Comparison of ENCODE assay signal across 9 mouse cellular contexts in genomic region chr16:78931287-78932025, GRCm38 (mm10). TPM values are rescaled to one million over a fixed set of nuclear protein-coding genes. Genes with fewer than 3 reads are reported as not detected.
DNase-seq lines count a peak whose midpoint lies in the region; ATAC-seq and TF ChIP-seq lines count a peak whose summit lies in the region.
"Had no signal": no experiment of that assay in that cellular context is flagged by ENCODE, and none has a peak within 500 bp of the region (broad histone marks: within the 10 kb centered on the region; RNA-seq: fewer than 3 reads in every experiment).

No protein-coding gene starts in this region.

- H3K9ac ChIP-seq in heart, embryonic 14.5 days (ENCODE audit: low read length) = peak overlapping the region; percentile 45; the same call in 1 of the 2 replicates
- H3K9ac ChIP-seq in hindbrain, embryonic 14.5 days = peak overlapping the region; percentile 72
- peak overlapping the region; percentile 75 for H3K9ac ChIP-seq in midbrain, embryonic 15.5 days

- H3K4me2 ChIP-seq in heart, embryonic 14.5 days (ENCODE audit: low read length) = peak overlapping the region; percentile 90
- H3K4me2 ChIP-seq in hindbrain, embryonic 14.5 days (replicated peaks) = peak overlapping the region; percentile 98
- H3K4me2 ChIP-seq in midbrain, embryonic 15.5 days = peak overlapping the region; percentile 99

- no peak for TF ChIP-seq CTCF in cortical plate, adult 2 months (IDR thresholded peaks at IDR 0.05; ENCODE audit: extremely low read depth, insufficient read depth, low read length)

- intact Hi-C loops in heart, postnatal 10 days (cut with DNase I) = no loop called here

- H3K36me3 ChIP-seq in heart, embryonic 14.5 days (ENCODE audit: control insufficient read depth, insufficient read depth, low read length) = no peaks in the 10 kb centered on the region
- no peaks in the 10 kb centered on the region for H3K36me3 ChIP-seq in hindbrain, embryonic 14.5 days (replicated peaks; ENCODE audit: control insufficient read depth, insufficient read depth)
- H3K36me3 ChIP-seq in midbrain, embryonic 15.5 days (replicated peaks) = no peaks in the 10 kb centered on the region

- H3K4me1 ChIP-seq in heart, embryonic 14.5 days (ENCODE audit: control insufficient read depth in 2 of 2, insufficient read depth in 2 of 2, low read length in 2 of 2) = peaks cover 0 to 6% of the 10 kb centered on the region in 2 experiments; a peak in 2 of 4 replicates
- no peaks in the 10 kb centered on the region; the same call in 1 of the 2 replicates for H3K4me1 ChIP-seq in cortical plate, adult 2 months (ENCODE audit: control insufficient read depth, insufficient read depth, low read length)
- peaks cover 9% of the 10 kb centered on the region for H3K4me1 ChIP-seq in hindbrain, embryonic 14.5 days (replicated peaks; ENCODE audit: control insufficient read depth, insufficient read depth, low read length)
- H3K4me1 ChIP-seq in midbrain, embryonic 15.5 days = peaks cover 15% of the 10 kb centered on the region

- H3K27me3 ChIP-seq in heart, embryonic 14.5 days (ENCODE audit: control insufficient read depth, insufficient read depth, low read length) = no peaks in the 10 kb centered on the region; the same call in 1 of the 2 replicates
- no peaks in the 10 kb centered on the region for H3K27me3 ChIP-seq in hindbrain, embryonic 14.5 days (ENCODE audit: control insufficient read depth, insufficient read depth, low read length)
- no peaks in the 10 kb centered on the region for H3K27me3 ChIP-seq in midbrain, embryonic 15.5 days (replicated peaks)

- H3K4me3 ChIP-seq in heart, embryonic 14.5 days (ENCODE audit: control insufficient read depth in 1 of 2, insufficient read depth in 1 of 2, low read depth in 1 of 2, low read length in 2 of 2) = peak overlapping the region; percentile 42 to 47
- peak overlapping the region; percentile 18 for H3K4me3 ChIP-seq in cortical plate, adult 2 months (ENCODE audit: insufficient read depth, low read length)
- peak overlapping the region; percentile 53 for H3K4me3 ChIP-seq in hindbrain, embryonic 14.5 days (replicated peaks; ENCODE audit: low read length)
- H3K4me3 ChIP-seq in midbrain, embryonic 15.5 days = peak overlapping the region; percentile 64

- ATAC-seq in heart, embryonic 14.5 days (ENCODE audit: insufficient number of reproducible peaks, insufficient read depth, low FRiP score, low read depth) = no peak
- ATAC-seq in hindbrain, embryonic 14.5 days (ENCODE audit: low FRiP score) = peak; percentile 58
- ATAC-seq in midbrain, embryonic 15.5 days (replicated peaks) = peak; percentile 75
- ATAC-seq in erythroblast, adult 5-6 weeks (replicated peaks; ENCODE audit: low FRiP score, poor library complexity, severe bottlenecking) = no peak
- ATAC-seq in megakaryocyte progenitor cell, adult 5-6 weeks (replicated peaks; ENCODE audit: poor library complexity) = no peak
- ATAC-seq: Patski had no signal

- no peak for TF ChIP-seq POLR2A in cortical plate, adult 2 months (IDR thresholded peaks at IDR 0.05; ENCODE audit: extremely low read depth, insufficient read depth, low read length)

- 13% methylated on average over 16 of the region's 16 CpGs for WGBS in heart, embryonic 14.5 days
- WGBS in hindbrain, embryonic 14.5 days = 14% methylated on average over 16 of the region's 16 CpGs
- WGBS in midbrain, embryonic 15.5 days = 10% methylated on average over 16 of the region's 16 CpGs

- no peaks in the 10 kb centered on the region for H3K9me3 ChIP-seq in heart, embryonic 14.5 days (ENCODE audit: control insufficient read depth, low read length)
- no peaks in the 10 kb centered on the region for H3K9me3 ChIP-seq in hindbrain, embryonic 14.5 days (ENCODE audit: control insufficient read depth, low read length)
- H3K9me3 ChIP-seq in midbrain, embryonic 15.5 days = no peaks in the 10 kb centered on the region

- H3K27ac ChIP-seq in heart, embryonic 14.5 days (replicated peaks in 1 of 2; ENCODE audit: control insufficient read depth in 1 of 2, insufficient read depth in 1 of 2, low read depth in 2 of 2, low read length in 2 of 2) = no peak overlapping the region
- no peak overlapping the region for H3K27ac ChIP-seq in cortical plate, adult 2 months (ENCODE audit: insufficient read depth, low read length)
- H3K27ac ChIP-seq in hindbrain, embryonic 14.5 days = peak overlapping the region; percentile 56; the same call in 1 of the 2 replicates
- no peak overlapping the region for H3K27ac ChIP-seq in midbrain, embryonic 15.5 days

- no peak for DNase-seq in heart, postnatal 10 days
- DNase-seq in hindbrain, embryonic 14.5 days (ENCODE audit: low spot score) = peak; percentile 28
- DNase-seq in thymus, postnatal 36 days = no peak

RNA-seq across cellular contexts. Expression of gene Chodl, which starts 0.7 kb away (rescaled TPM):
- polyA plus RNA-seq in heart, embryonic 14.5 days (2014; fragmentation: Nextera tagmentation; extraction: Ambion mirVana) = 1.0 TPM in 1 of 2 replicates, not detected in the other
- total RNA-seq in heart, postnatal 10 days (2021) = under 1 TPM; 0.17 TPM
- 0.45 and 0.75 TPM in 2 replicates for polyA plus RNA-seq in cortical plate, adult 2 months (2012; rRNA removed)
- polyA plus RNA-seq in hindbrain, embryonic 14.5 days (2014; fragmentation: Nextera tagmentation; extraction: Ambion mirVana) = 31.8 and 37.5 TPM in 2 replicates
- 7.2 and 8.4 TPM in 2 replicates for polyA plus RNA-seq in midbrain, embryonic 15.5 days (2015; fragmentation: Nextera tagmentation; extraction: Ambion mirVana)
- not detected in 2 replicates for total RNA-seq in erythroblast, adult 5-6 weeks (2015; ENCODE audit: low replicate concordance)
- total RNA-seq in erythroblast, adult 5-6 weeks (2017; ENCODE audit: low replicate concordance) = not detected in 2 replicates
- total RNA-seq in megakaryocyte progenitor cell, adult 5-6 weeks (2015) = not detected in 2 replicates
- total RNA-seq in megakaryocyte progenitor cell, adult 5-6 weeks (2017) = not detected in 2 replicates
- polyA plus RNA-seq: Patski had no signal

Comparison
In these comparisons a context has a peak if more than half of its experiments do, and no peak if none do; other contexts are left out.
1. ATAC-seq: peak in hindbrain, embryonic 14.5 days (single experiment) and midbrain, embryonic 15.5 days (single experiment); none in heart, embryonic 14.5 days (single experiment), erythroblast, adult 5-6 weeks (single experiment) and megakaryocyte progenitor cell, adult 5-6 weeks (single experiment).
2. Peak in every context shown above with its lines, with median percentiles within 50 percentile points of each other: H3K4me2 ChIP-seq, H3K4me3 ChIP-seq and H3K9ac ChIP-seq.